Mouse (Mus musculus) brain, embryonic 14.5 days (tissue): Measurements from ENCODE around the gene Slco3a1.

ENCODE experiments used
- CTCF ChIP-seq: fragments of 200-500 bp; IDR thresholded peaks from 2 replicates; pipeline ENCODE4 v1.5.1; 2012; ENCODE audit warnings: inconsistent platforms, mild to moderate bottlenecking, moderate library complexity, borderline replicate concordance; ENCODE audit not compliant: insufficient read depth, insufficient read length; ENCODE audit errors: extremely low read depth
- POLR2A ChIP-seq: fragments of 200-500 bp; IDR thresholded peaks from 2 replicates; pipeline ENCODE4 v1.6.1; 2012; ENCODE audit warnings: mild to moderate bottlenecking, inconsistent platforms, borderline replicate concordance; ENCODE audit not compliant: poor library complexity, insufficient read depth, insufficient read length, severe bottlenecking; ENCODE audit errors: extremely low read depth

GRCm38 (mm10) chr7:74486083-74486482 lies 68.5 kb downstream of the Slco3a1 start:
- no peak for TF ChIP-seq CTCF
- TF ChIP-seq POLR2A = no peak
